Comparison of ENCODE assay signal across 8 mouse cellular contexts in genomic region chr4:133198337-133199180, GRCm38 (mm10). TPM values are rescaled to one million over a fixed set of nuclear protein-coding genes. Genes with fewer than 3 reads are reported as not detected.
A peak's percentile ranks its signal among the peaks of the same experiment; 100 is the strongest.
DNase-seq lines count a peak whose midpoint lies in the region; ATAC-seq and TF ChIP-seq lines count a peak whose summit lies in the region.

No protein-coding gene starts in this region.

- DNase-seq in kidney, adult 18-20 months: no peak
- DNase-seq in kidney, postnatal 0 days (ENCODE audit: low spot score): no peak
- no peak for DNase-seq in layer of hippocampus, postnatal 25 days (ENCODE audit: extremely low spot score in 1 of 2, low spot score in 1 of 2)
- no peak for DNase-seq in spleen, adult 18-20 months

- no peak overlapping the region for H3K4me3 ChIP-seq in kidney, embryonic 14.5 days (ENCODE audit: low read length)
- no peak overlapping the region for H3K4me3 ChIP-seq in forebrain, embryonic 12.5 days (replicated peaks)
- no peak overlapping the region for H3K4me3 ChIP-seq in kidney, postnatal 0 days (replicated peaks; ENCODE audit: low read depth, low read length)
- no peak overlapping the region for H3K4me3 ChIP-seq in neural tube, embryonic 15.5 days (replicated peaks)

- 13% methylated on average over 19 of the region's 19 CpGs for WGBS in kidney, embryonic 14.5 days
- WGBS in forebrain, embryonic 12.5 days: 11% methylated on average over 19 of the region's 19 CpGs
- 26% methylated on average over 19 of the region's 19 CpGs for whole genome bisulfite sequencing in kidney, postnatal 0 days
- 13% methylated on average over 19 of the region's 19 CpGs for WGBS in neural tube, embryonic 15.5 days

- peak overlapping the region; percentile 40 for H3K27ac ChIP-seq in kidney, embryonic 14.5 days (ENCODE audit: low read depth, low read length)
- H3K27ac ChIP-seq in forebrain, embryonic 12.5 days: peak overlapping the region; percentile 90
- peak overlapping the region; percentile 88 for H3K27ac ChIP-seq in kidney, postnatal 0 days
- peak overlapping the region; percentile 86 for H3K27ac ChIP-seq in neural tube, embryonic 15.5 days (replicated peaks)

- H3K36me3 ChIP-seq in kidney, embryonic 14.5 days (ENCODE audit: control insufficient read depth, insufficient read depth, low read length): peaks cover 31% of the 10 kb centered on the region
- H3K36me3 ChIP-seq in forebrain, embryonic 12.5 days (replicated peaks): peaks cover 32% of the 10 kb centered on the region
- peaks cover 15% of the 10 kb centered on the region for H3K36me3 ChIP-seq in kidney, postnatal 0 days (ENCODE audit: insufficient read depth, low read length)
- H3K36me3 ChIP-seq in neural tube, embryonic 15.5 days: peaks cover 19% of the 10 kb centered on the region

- no peak for TF ChIP-seq CTCF in kidney, postnatal 0 days (IDR thresholded peaks at IDR 0.05; ENCODE audit: low read depth)

- no peaks in the 10 kb centered on the region for H3K27me3 ChIP-seq in kidney, embryonic 14.5 days (ENCODE audit: control insufficient read depth, insufficient read depth, low read length)
- H3K27me3 ChIP-seq in forebrain, embryonic 12.5 days: no peaks in the 10 kb centered on the region
- no peaks in the 10 kb centered on the region for H3K27me3 ChIP-seq in kidney, postnatal 0 days (ENCODE audit: insufficient read depth, low read length)
- no peaks in the 10 kb centered on the region for H3K27me3 ChIP-seq in neural tube, embryonic 15.5 days (replicated peaks)

- no peak overlapping the region for H3K9ac ChIP-seq in kidney, embryonic 14.5 days (ENCODE audit: low read depth, low read length)
- H3K9ac ChIP-seq in forebrain, embryonic 12.5 days: 0 out of 2 replicates have a peak overlapping the region, but pooled peaks have one; percentile 17
- H3K9ac ChIP-seq in kidney, postnatal 0 days (ENCODE audit: low read depth, low read length): peak overlapping the region; percentile 44; the same call in 1 of the 2 replicates
- peak overlapping the region; percentile 30; the same call in 1 of the 2 replicates for H3K9ac ChIP-seq in neural tube, embryonic 15.5 days (replicated peaks)

- H3K9me3 ChIP-seq in kidney, embryonic 14.5 days (ENCODE audit: control insufficient read depth, low read length): no peaks in the 10 kb centered on the region
- H3K9me3 ChIP-seq in forebrain, embryonic 12.5 days: no peaks in the 10 kb centered on the region
- no peaks in the 10 kb centered on the region for H3K9me3 ChIP-seq in kidney, postnatal 0 days (replicated peaks; ENCODE audit: low read length)
- H3K9me3 ChIP-seq in neural tube, embryonic 15.5 days (replicated peaks): no peaks in the 10 kb centered on the region

- H3K4me2 ChIP-seq in kidney, embryonic 14.5 days (replicated peaks; ENCODE audit: low read depth, low read length): no peak overlapping the region
- H3K4me2 ChIP-seq in forebrain, embryonic 12.5 days: no peak overlapping the region
- no peak overlapping the region for H3K4me2 ChIP-seq in kidney, postnatal 0 days (ENCODE audit: low read length)
- peak overlapping the region; percentile 2 for H3K4me2 ChIP-seq in neural tube, embryonic 15.5 days

- H3K4me1 ChIP-seq in kidney, embryonic 14.5 days (ENCODE audit: control insufficient read depth, insufficient read depth, low read length): peaks cover 54% of the 10 kb centered on the region
- peaks cover 59% of the 10 kb centered on the region for H3K4me1 ChIP-seq in forebrain, embryonic 12.5 days
- H3K4me1 ChIP-seq in kidney, postnatal 0 days (replicated peaks; ENCODE audit: insufficient read depth, low read length): peaks cover 36% of the 10 kb centered on the region
- H3K4me1 ChIP-seq in neural tube, embryonic 15.5 days: peaks cover 58% of the 10 kb centered on the region

- peak; percentile 29 for ATAC-seq in kidney, embryonic 14.5 days (ENCODE audit: low FRiP score, low TSS enrichment)
- ATAC-seq in forebrain, embryonic 12.5 days (ENCODE audit: low FRiP score): 0 out of 2 replicates have a peak, but pooled peaks have one; percentile 24
- ATAC-seq in kidney, postnatal 0 days (replicated peaks; ENCODE audit: low FRiP score, low read depth): no peak
- ATAC-seq in neural tube, embryonic 15.5 days (ENCODE audit: low FRiP score): peak; percentile 3; the same call in 1 of the 2 replicates
- no peak for ATAC-seq in CD4-positive, CD25-positive, alpha-beta regulatory T cell, adult 4 months

RNA-seq across cellular contexts. Expression of gene Cd164l2, which starts 13.4 kb away (rescaled TPM):
- polyA plus RNA-seq in kidney, embryonic 14.5 days (2014; fragmentation: Nextera tagmentation; extraction: Ambion mirVana): 6.9 and 7.6 TPM in 2 replicates
- 0.47 and 0.50 TPM in 2 replicates for polyA plus RNA-seq in forebrain, embryonic 12.5 days (2016; fragmentation: Nextera tagmentation; extraction: Ambion mirVana)
- 19.1 and 19.6 TPM in 2 replicates for polyA plus RNA-seq in kidney, postnatal 0 days (2015; fragmentation: Nextera tagmentation; extraction: Ambion mirVana)
- polyA plus RNA-seq in neural tube, embryonic 15.5 days (2015; fragmentation: Nextera tagmentation; extraction: Ambion mirVana): 2.6 and 3.9 TPM in 2 replicates
- under 1 TPM in 1 of 2 experiments, not detected in 1; 0.54 TPM for polyA plus RNA-seq in CD4-positive, CD25-positive, alpha-beta regulatory T cell, adult 4 months (2017; shearing (Covaris generic))
- total RNA-seq in layer of hippocampus, postnatal 25 days (2021): 1 to 10 TPM; 2.8 to 5.6 TPM

RNA-seq across cellular contexts. Expression of gene Gpr3, which starts 13.8 kb away (rescaled TPM):
- polyA plus RNA-seq in kidney, embryonic 14.5 days (2014; fragmentation: Nextera tagmentation; extraction: Ambion mirVana): 0.53 TPM in 1 of 2 replicates, not detected in the other
- polyA plus RNA-seq in forebrain, embryonic 12.5 days (2016; fragmentation: Nextera tagmentation; extraction: Ambion mirVana): 0.14 and 0.29 TPM in 2 replicates
- 0.11 and 0.54 TPM in 2 replicates for polyA plus RNA-seq in kidney, postnatal 0 days (2015; fragmentation: Nextera tagmentation; extraction: Ambion mirVana)
- polyA plus RNA-seq in neural tube, embryonic 15.5 days (2015; fragmentation: Nextera tagmentation; extraction: Ambion mirVana): 1.3 and 2.5 TPM in 2 replicates
- not detected for polyA plus RNA-seq in CD4-positive, CD25-positive, alpha-beta regulatory T cell, adult 4 months (2017; shearing (Covaris generic))
- total RNA-seq in layer of hippocampus, postnatal 25 days (2021): 1 to 10 TPM; 5.3 to 8.2 TPM

RNA-seq across cellular contexts. Expression of gene Map3k6, which starts 42.1 kb away (rescaled TPM):
- 2.8 and 4.1 TPM in 2 replicates for polyA plus RNA-seq in kidney, embryonic 14.5 days (2014; fragmentation: Nextera tagmentation; extraction: Ambion mirVana)
- polyA plus RNA-seq in forebrain, embryonic 12.5 days (2016; fragmentation: Nextera tagmentation; extraction: Ambion mirVana): 1.3 TPM in 2 replicates
- 3.4 and 4.2 TPM in 2 replicates for polyA plus RNA-seq in kidney, postnatal 0 days (2015; fragmentation: Nextera tagmentation; extraction: Ambion mirVana)
- 3.0 and 4.0 TPM in 2 replicates for polyA plus RNA-seq in neural tube, embryonic 15.5 days (2015; fragmentation: Nextera tagmentation; extraction: Ambion mirVana)
- polyA plus RNA-seq in CD4-positive, CD25-positive, alpha-beta regulatory T cell, adult 4 months (2017; shearing (Covaris generic)): under 1 TPM in 1 of 2 experiments, not detected in 1; 0.62 TPM
- 1 to 10 TPM; 3.0 to 6.0 TPM for total RNA-seq in layer of hippocampus, postnatal 25 days (2021)

Comparison
In these comparisons a context has a peak if more than half of its experiments do, and no peak if none do; other contexts are left out.
1. ATAC-seq: peak in kidney, embryonic 14.5 days (single experiment), forebrain, embryonic 12.5 days (single experiment) and neural tube, embryonic 15.5 days (single experiment); none in kidney, postnatal 0 days (single experiment) and CD4-positive, CD25-positive, alpha-beta regulatory T cell, adult 4 months (single experiment).
2. H3K27ac ChIP-seq: peak in every context shown above with its lines; median percentile 90 in forebrain, embryonic 12.5 days; 88 in kidney, postnatal 0 days; 86 in neural tube, embryonic 15.5 days; 40 in kidney, embryonic 14.5 days.